Mouse (Mus musculus): ENCODE data around the gene Nfasc. TPM values are rescaled to one million over a fixed set of nuclear protein-coding genes. Genes with fewer than 3 reads are reported as not detected.

Gene Nfasc
- polyA plus RNA-seq, 1 experiment from 2014 or later, result 3.5 TPM

GRCm38 (mm10) chr1:132640256-132640655 is 101.3 kb downstream of the Nfasc start:
- Histone ChIP-seq H3K9me3 (no peaks in the 10 kb centered on the region), H3K4me3 (no peak overlapping the region), H3K9ac (no peak overlapping the region), H3K4me1 (no peaks in the 10 kb centered on the region), H3K36me3 (no peaks in the 10 kb centered on the region), H3K27me3 (0 out of 2 replicates have a peak, but pooled peaks cover 3% of the 10 kb centered on the region), H3K4me2 (replicated peaks) (no peak overlapping the region), H3K27ac (no peak overlapping the region)
- WGBS, result 78% methylated on average over 6 of the region's 6 CpGs
- ATAC-seq (ENCODE audit: insufficient number of reproducible peaks, insufficient read depth, low FRiP score, low TSS enrichment), result no peak

- no peaks in the 10 kb centered on the region for H3K9me3 ChIP-seq
- H3K36me3 ChIP-seq, result no peaks in the 10 kb centered on the region
- no peaks in the 10 kb centered on the region for H3K4me1 ChIP-seq
- no peak overlapping the region for H3K4me3 ChIP-seq
- ATAC-seq (ENCODE audit: insufficient number of reproducible peaks, insufficient read depth, low FRiP score, low TSS enrichment), result no peak
- no peak overlapping the region for H3K9ac ChIP-seq
- no peak overlapping the region for H3K27ac ChIP-seq
- H3K4me2 ChIP-seq (replicated peaks), result no peak overlapping the region
- WGBS, result 81% methylated on average over 7 of the region's 7 CpGs
- 0 out of 2 replicates have a peak, but pooled peaks cover 3% of the 10 kb centered on the region for H3K27me3 ChIP-seq
These were observed 104.3 kb downstream of the Nfasc start for GRCm38 (mm10) chr1:132637346-132637745.

- peaks cover 10% of the 10 kb centered on the region; the same call in 1 of the 2 replicates for H3K4me1 ChIP-seq
- H3K9me3 ChIP-seq, result no peaks in the 10 kb centered on the region
- H3K27ac ChIP-seq, result no peak overlapping the region
- no peaks in the 10 kb centered on the region for H3K36me3 ChIP-seq
- 77% methylated on average over 5 of the region's 5 CpGs for WGBS
- no peak for ATAC-seq (ENCODE audit: insufficient number of reproducible peaks, insufficient read depth, low FRiP score, low TSS enrichment)
- H3K4me2 ChIP-seq (replicated peaks), result no peak overlapping the region
- H3K9ac ChIP-seq, result no peak overlapping the region
- no peak overlapping the region for H3K4me3 ChIP-seq
- no peaks in the 10 kb centered on the region for H3K27me3 ChIP-seq
These were observed 111.8 kb downstream of the Nfasc start for GRCm38 (mm10) chr1:132629611-132630370.

GRCm38 (mm10) chr1:132628599-132628998 is 113.0 kb downstream of the Nfasc start:
- Histone ChIP-seq H3K4me1 (peaks cover 20% of the 10 kb centered on the region; the same call in 1 of the 2 replicates), H3K27me3 (no peaks in the 10 kb centered on the region), H3K4me2 (replicated peaks) (no peak overlapping the region), H3K9me3 (no peaks in the 10 kb centered on the region), H3K27ac (no peak overlapping the region), H3K36me3 (no peaks in the 10 kb centered on the region), H3K4me3 (no peak overlapping the region), H3K9ac (no peak overlapping the region)
- no peak for ATAC-seq (ENCODE audit: insufficient number of reproducible peaks, insufficient read depth, low FRiP score, low TSS enrichment)
- WGBS, result 74% methylated on average over 3 of the region's 3 CpGs

- H3K27ac ChIP-seq, result no peak overlapping the region
- H3K4me1 ChIP-seq, result peaks cover 25% of the 10 kb centered on the region; the same call in 1 of the 2 replicates
- WGBS, result 88% methylated on average over 8 of the region's 8 CpGs
- no peak overlapping the region for H3K4me2 ChIP-seq (replicated peaks)
- no peaks in the 10 kb centered on the region for H3K27me3 ChIP-seq
- no peaks in the 10 kb centered on the region for H3K9me3 ChIP-seq
- H3K9ac ChIP-seq, result no peak overlapping the region
- ATAC-seq (ENCODE audit: insufficient number of reproducible peaks, insufficient read depth, low FRiP score, low TSS enrichment), result no peak
- no peak overlapping the region for H3K4me3 ChIP-seq
- no peaks in the 10 kb centered on the region for H3K36me3 ChIP-seq
These were observed 113.4 kb downstream of the Nfasc start for GRCm38 (mm10) chr1:132628183-132628582.

- H3K36me3 ChIP-seq, result no peaks in the 10 kb centered on the region
- H3K27me3 ChIP-seq, result no peaks in the 10 kb centered on the region
- no peak overlapping the region for H3K9ac ChIP-seq
- H3K4me3 ChIP-seq, result no peak overlapping the region
- peaks cover 27% of the 10 kb centered on the region; the same call in 1 of the 2 replicates for H3K4me1 ChIP-seq
- H3K27ac ChIP-seq, result no peak overlapping the region
- no peaks in the 10 kb centered on the region for H3K9me3 ChIP-seq
- no peak overlapping the region for H3K4me2 ChIP-seq (replicated peaks)
- WGBS, result 63% methylated on average over 7 of the region's 7 CpGs
- no peak for ATAC-seq (ENCODE audit: insufficient number of reproducible peaks, insufficient read depth, low FRiP score, low TSS enrichment)
These were observed 115.4 kb downstream of the Nfasc start for GRCm38 (mm10) chr1:132626125-132626756.

GRCm38 (mm10) chr1:132625034-132625433 is 116.6 kb downstream of the Nfasc start:
- H3K36me3 ChIP-seq, result no peaks in the 10 kb centered on the region
- no peak overlapping the region for H3K27ac ChIP-seq
- H3K4me2 ChIP-seq (replicated peaks), result no peak overlapping the region
- no peak for ATAC-seq (ENCODE audit: insufficient number of reproducible peaks, insufficient read depth, low FRiP score, low TSS enrichment)
- H3K27me3 ChIP-seq, result no peaks in the 10 kb centered on the region
- no peak overlapping the region for H3K4me3 ChIP-seq
- H3K9ac ChIP-seq, result no peak overlapping the region
- 42% methylated on average over 6 of the region's 6 CpGs for WGBS
- peaks cover 27% of the 10 kb centered on the region; the same call in 1 of the 2 replicates for H3K4me1 ChIP-seq
- no peaks in the 10 kb centered on the region for H3K9me3 ChIP-seq

- ATAC-seq (ENCODE audit: insufficient number of reproducible peaks, insufficient read depth, low FRiP score, low TSS enrichment), result no peak
- no peak overlapping the region for H3K4me2 ChIP-seq (replicated peaks)
- H3K4me1 ChIP-seq, result peaks cover 27% of the 10 kb centered on the region; the same call in 1 of the 2 replicates
- H3K9me3 ChIP-seq, result no peaks in the 10 kb centered on the region
- H3K27ac ChIP-seq, result no peak overlapping the region
- no peaks in the 10 kb centered on the region for H3K27me3 ChIP-seq
- 45% methylated on average over 1 of the region's 1 CpGs for WGBS
- no peak overlapping the region for H3K9ac ChIP-seq
- no peaks in the 10 kb centered on the region for H3K36me3 ChIP-seq
- no peak overlapping the region for H3K4me3 ChIP-seq
These were observed 117.1 kb downstream of the Nfasc start for GRCm38 (mm10) chr1:132624466-132624865.

GRCm38 (mm10) chr1:132623641-132624336 is 117.8 kb downstream of the Nfasc start:
- H3K4me1 ChIP-seq, result peaks cover 27% of the 10 kb centered on the region; the same call in 1 of the 2 replicates
- H3K4me3 ChIP-seq, result no peak overlapping the region
- no peak for ATAC-seq (ENCODE audit: insufficient number of reproducible peaks, insufficient read depth, low FRiP score, low TSS enrichment)
- no peak overlapping the region for H3K4me2 ChIP-seq (replicated peaks)
- H3K9ac ChIP-seq, result no peak overlapping the region
- WGBS, result 39% methylated on average over 14 of the region's 14 CpGs
- no peak overlapping the region for H3K27ac ChIP-seq
- H3K27me3 ChIP-seq, result no peaks in the 10 kb centered on the region
- H3K36me3 ChIP-seq, result no peaks in the 10 kb centered on the region
- no peaks in the 10 kb centered on the region for H3K9me3 ChIP-seq

- Histone ChIP-seq H3K4me1 (no peaks in the 10 kb centered on the region), H3K36me3 (no peaks in the 10 kb centered on the region)
These were observed 129.5 kb downstream of the Nfasc start for GRCm38 (mm10) chr1:132612066-132612465.

GRCm38 (mm10) chr1:132609048-132609634 is 132.5 kb downstream of the Nfasc start:
- H3K36me3 ChIP-seq, result no peaks in the 10 kb centered on the region
- H3K9me3 ChIP-seq, result no peaks in the 10 kb centered on the region
- ATAC-seq (ENCODE audit: insufficient number of reproducible peaks, insufficient read depth, low FRiP score, low TSS enrichment), result no peak
- H3K27me3 ChIP-seq, result no peaks in the 10 kb centered on the region
- H3K4me1 ChIP-seq, result no peaks in the 10 kb centered on the region
- 42% methylated on average over 4 of the region's 4 CpGs for WGBS
- H3K4me2 ChIP-seq (replicated peaks), result no peak overlapping the region
- no peak overlapping the region for H3K9ac ChIP-seq
- H3K4me3 ChIP-seq, result no peak overlapping the region
- H3K27ac ChIP-seq, result no peak overlapping the region

More at GRCm38 (mm10) chr1:132612066-132612465, 129.5 kb downstream of the Nfasc start:
- H3K9ac ChIP-seq, result no peak overlapping the region
- 89% methylated on average over 4 of the region's 4 CpGs for WGBS
- no peak overlapping the region for H3K4me2 ChIP-seq (replicated peaks)
- H3K4me3 ChIP-seq, result no peak overlapping the region
- no peaks in the 10 kb centered on the region for H3K27me3 ChIP-seq
- no peaks in the 10 kb centered on the region for H3K9me3 ChIP-seq
- H3K27ac ChIP-seq, result no peak overlapping the region
- no peak for ATAC-seq (ENCODE audit: insufficient number of reproducible peaks, insufficient read depth, low FRiP score, low TSS enrichment)

Measured in embryonic facial prominence, embryonic 12.5 days (tissue).